Mouse (Mus musculus): ENCODE measurements around the gene Plch2. TPM values are rescaled to one million over a fixed set of nuclear protein-coding genes. Genes with fewer than 3 reads are reported as not detected.

Plch2 gene
- 12.8 and 13.3 TPM in 2 replicates for polyA plus RNA-seq (2014; fragmentation: Nextera tagmentation; extraction: Ambion mirVana)

DNA sequence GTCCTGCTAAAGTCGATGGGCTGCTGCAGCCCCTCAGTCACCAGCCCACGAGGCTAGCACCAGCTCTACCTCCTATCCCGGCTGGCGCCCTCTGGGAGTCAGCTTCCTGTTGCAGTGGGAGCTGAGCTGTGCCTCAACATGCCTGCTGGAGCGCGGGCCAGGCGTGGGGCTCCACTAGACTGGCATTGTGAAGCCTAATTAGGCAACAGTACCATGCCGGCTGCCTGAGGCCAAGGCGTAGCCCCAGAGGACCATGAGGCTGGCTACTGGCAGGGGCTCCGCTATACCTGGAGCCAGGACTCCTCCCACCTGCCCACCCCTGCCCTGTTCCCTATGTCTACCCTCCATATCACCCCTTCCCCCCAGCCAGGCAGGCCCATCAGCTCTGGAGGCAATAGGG is at the start of gene Plch2:
TSS of gene Plch2 (minus strand) at position 61 of the 400 bp plus-strand sequence.
- no peaks in the 10 kb centered on the region for H3K9me3 ChIP-seq (ENCODE audit: control insufficient read depth, low read length)
- no peak within 1 kb of the TSS for H3K4me3 ChIP-seq (ENCODE audit: low read depth, low read length)
- 0 out of 2 replicates have a peak, but pooled peaks cover 5% of the 10 kb centered on the region for H3K4me1 ChIP-seq (replicated peaks; ENCODE audit: control insufficient read depth, insufficient read depth, low read length)
- 70% methylated on average over 10 of the region's 10 CpGs for WGBS
- no peak within 1 kb of the TSS for H3K4me2 ChIP-seq (ENCODE audit: low read length)
- DNase-seq (ENCODE audit: low spot score) (no peak), ATAC-seq (replicated peaks; ENCODE audit: low FRiP score, low TSS enrichment, low read depth) (no peak)
- no peaks in the 10 kb centered on the region for H3K27me3 ChIP-seq (replicated peaks; ENCODE audit: control insufficient read depth, insufficient read depth, low read length)
- H3K9ac ChIP-seq (ENCODE audit: low read length) = no peak within 1 kb of the TSS
- H3K36me3 ChIP-seq (ENCODE audit: control insufficient read depth, insufficient read depth, low read length) = no peaks in the 10 kb centered on the region
- no peak within 1 kb of the TSS for H3K27ac ChIP-seq (ENCODE audit: low read depth)

GRCm38 (mm10) chr4:155098572-155098971 is 42.0 kb upstream of the Plch2 start:
- no peak for DNase-seq (ENCODE audit: low spot score)
- Histone ChIP-seq H3K9me3 (ENCODE audit: control insufficient read depth, low read length) (no peaks in the 10 kb centered on the region), H3K4me2 (ENCODE audit: low read length) (no peak overlapping the region), H3K4me1 (replicated peaks; ENCODE audit: control insufficient read depth, insufficient read depth, low read length) (0 out of 2 replicates have a peak, but pooled peaks cover 4% of the 10 kb centered on the region), H3K36me3 (ENCODE audit: control insufficient read depth, insufficient read depth, low read length) (no peaks in the 10 kb centered on the region), H3K4me3 (ENCODE audit: low read depth, low read length) (no peak overlapping the region), H3K9ac (ENCODE audit: low read length) (no peak overlapping the region), H3K27me3 (replicated peaks; ENCODE audit: control insufficient read depth, insufficient read depth, low read length) (no peaks in the 10 kb centered on the region), H3K27ac (ENCODE audit: low read depth) (no peak overlapping the region)
- 70% methylated on average over 4 of the region's 4 CpGs for WGBS
- ATAC-seq (replicated peaks; ENCODE audit: low FRiP score, low TSS enrichment, low read depth) = no peak

GRCm38 (mm10) chr4:155097452-155097851 is 40.9 kb upstream of the Plch2 start:
- Histone ChIP-seq H3K9ac (ENCODE audit: low read length) (no peak overlapping the region), H3K36me3 (ENCODE audit: control insufficient read depth, insufficient read depth, low read length) (0 out of 2 replicates have a peak, but pooled peaks cover under 1% of the 10 kb centered on the region), H3K4me1 (replicated peaks; ENCODE audit: control insufficient read depth, insufficient read depth, low read length) (0 out of 2 replicates have a peak, but pooled peaks cover 4% of the 10 kb centered on the region), H3K4me3 (ENCODE audit: low read depth, low read length) (no peak overlapping the region), H3K9me3 (ENCODE audit: control insufficient read depth, low read length) (no peaks in the 10 kb centered on the region), H3K27me3 (replicated peaks; ENCODE audit: control insufficient read depth, insufficient read depth, low read length) (no peaks in the 10 kb centered on the region), H3K4me2 (ENCODE audit: low read length) (no peak overlapping the region), H3K27ac (ENCODE audit: low read depth) (no peak overlapping the region)
- 83% methylated on average over 6 of the region's 6 CpGs for WGBS
- DNase-seq (ENCODE audit: low spot score) (no peak), ATAC-seq (replicated peaks; ENCODE audit: low FRiP score, low TSS enrichment, low read depth) (no peak)

DNA sequence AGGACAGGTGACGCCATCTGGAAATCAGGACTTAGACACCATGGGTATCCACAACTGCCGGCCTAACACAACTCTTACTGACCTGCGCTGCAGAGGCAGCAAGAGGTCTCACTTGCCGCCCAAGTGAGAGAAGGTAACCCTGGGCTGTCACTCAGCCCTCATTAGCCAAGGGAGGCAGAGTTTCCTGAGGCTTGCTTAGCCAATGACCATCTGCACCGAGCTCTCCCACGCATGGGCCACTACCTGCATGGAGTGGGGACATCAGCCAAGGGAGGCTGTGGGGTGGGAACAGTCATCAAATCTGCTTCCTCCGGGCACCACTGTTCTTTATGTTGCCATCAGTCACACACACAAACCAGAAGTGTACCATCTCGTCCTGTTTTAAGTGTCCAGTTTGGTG is 39.4 kb upstream of the Plch2 start:
- 86% methylated on average over 8 of the region's 8 CpGs for WGBS
- Histone ChIP-seq H3K4me2 (ENCODE audit: low read length) (no peak overlapping the region), H3K4me1 (replicated peaks; ENCODE audit: control insufficient read depth, insufficient read depth, low read length) (0 out of 2 replicates have a peak, but pooled peaks cover 4% of the 10 kb centered on the region), H3K27me3 (replicated peaks; ENCODE audit: control insufficient read depth, insufficient read depth, low read length) (no peaks in the 10 kb centered on the region), H3K4me3 (ENCODE audit: low read depth, low read length) (no peak overlapping the region), H3K9ac (ENCODE audit: low read length) (no peak overlapping the region), H3K36me3 (ENCODE audit: control insufficient read depth, insufficient read depth, low read length) (peaks cover 4% of the 10 kb centered on the region; the same call in 1 of the 2 replicates), H3K27ac (ENCODE audit: low read depth) (no peak overlapping the region), H3K9me3 (ENCODE audit: control insufficient read depth, low read length) (no peaks in the 10 kb centered on the region)
- ATAC-seq (replicated peaks; ENCODE audit: low FRiP score, low TSS enrichment, low read depth) (no peak), DNase-seq (ENCODE audit: low spot score) (no peak)

- DNase-seq (ENCODE audit: low spot score) (peak; percentile 90), ATAC-seq (replicated peaks; ENCODE audit: low FRiP score, low TSS enrichment, low read depth) (peak; percentile 80)
- no peak overlapping the region for H3K4me3 ChIP-seq (ENCODE audit: low read depth, low read length)
- peaks cover 4% of the 10 kb centered on the region; the same call in 1 of the 2 replicates for H3K36me3 ChIP-seq (ENCODE audit: control insufficient read depth, insufficient read depth, low read length)
- 0 out of 2 replicates have a peak overlapping the region, but pooled peaks have one; percentile 17 for H3K27ac ChIP-seq (ENCODE audit: low read depth)
- H3K9ac ChIP-seq (ENCODE audit: low read length) = no peak overlapping the region
- H3K27me3 ChIP-seq (replicated peaks; ENCODE audit: control insufficient read depth, insufficient read depth, low read length) = no peaks in the 10 kb centered on the region
- no peak overlapping the region for H3K4me2 ChIP-seq (ENCODE audit: low read length)
- H3K9me3 ChIP-seq (ENCODE audit: control insufficient read depth, low read length) = no peaks in the 10 kb centered on the region
- WGBS = 50% methylated on average over 8 of the region's 8 CpGs
- 0 out of 2 replicates have a peak, but pooled peaks cover 4% of the 10 kb centered on the region for H3K4me1 ChIP-seq (replicated peaks; ENCODE audit: control insufficient read depth, insufficient read depth, low read length)
Measured at GRCm38 (mm10) chr4:155095238-155095900, 38.8 kb upstream of the Plch2 start.

- DNase-seq (ENCODE audit: low spot score) = peak; percentile 81
- no peaks in the 10 kb centered on the region for H3K9me3 ChIP-seq (ENCODE audit: control insufficient read depth, low read length)
- 66% methylated on average over 3 of the region's 3 CpGs for WGBS
- no peak overlapping the region for H3K4me2 ChIP-seq (ENCODE audit: low read length)
- peaks cover 8% of the 10 kb centered on the region; the same call in 1 of the 2 replicates for H3K36me3 ChIP-seq (ENCODE audit: control insufficient read depth, insufficient read depth, low read length)
- no peak overlapping the region for H3K4me3 ChIP-seq (ENCODE audit: low read depth, low read length)
- H3K9ac ChIP-seq (ENCODE audit: low read length) = no peak overlapping the region
- no peaks in the 10 kb centered on the region for H3K27me3 ChIP-seq (replicated peaks; ENCODE audit: control insufficient read depth, insufficient read depth, low read length)
- no peak overlapping the region for H3K27ac ChIP-seq (ENCODE audit: low read depth)
- ATAC-seq (replicated peaks; ENCODE audit: low FRiP score, low TSS enrichment, low read depth) = no peak; the same call in 1 of the 2 replicates
- H3K4me1 ChIP-seq (replicated peaks; ENCODE audit: control insufficient read depth, insufficient read depth, low read length) = 0 out of 2 replicates have a peak, but pooled peaks cover 4% of the 10 kb centered on the region
Measured at GRCm38 (mm10) chr4:155094565-155094964, 38.0 kb upstream of the Plch2 start.

DNA sequence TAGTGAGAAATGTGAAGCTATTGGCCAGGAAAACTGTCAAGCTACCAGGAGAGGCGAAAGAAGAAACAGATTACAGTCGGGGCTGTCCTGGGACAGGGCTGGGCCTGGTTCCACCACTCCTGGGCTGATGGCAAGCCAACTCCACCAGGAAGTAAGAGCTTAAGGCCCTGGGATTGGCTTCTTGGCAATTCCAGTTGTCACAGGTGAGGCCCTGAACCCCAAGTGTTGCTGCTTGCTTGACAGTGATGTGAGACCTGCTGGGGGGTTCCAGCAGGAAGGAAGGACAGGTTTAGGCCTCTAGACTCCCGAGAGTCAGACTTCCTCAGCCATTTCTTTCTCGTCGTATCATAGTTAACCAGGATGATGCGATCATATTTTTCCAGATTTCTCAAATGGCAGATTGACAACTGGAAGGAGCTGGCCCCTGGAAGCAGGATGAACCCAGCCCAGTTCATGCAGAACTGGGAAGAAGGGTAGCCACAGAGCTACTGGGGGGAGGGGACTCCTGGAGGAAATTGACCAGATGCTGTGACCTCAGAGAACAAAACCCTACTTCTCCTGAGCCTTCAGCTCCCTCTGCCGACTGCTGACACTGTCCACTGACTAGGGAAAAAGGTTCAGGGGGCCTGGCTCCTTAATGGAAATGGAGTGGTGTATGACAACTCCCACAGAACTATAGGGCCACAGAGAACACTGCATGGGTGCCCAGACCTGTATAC is 37.0 kb upstream of the Plch2 start:
- no peak overlapping the region for H3K9ac ChIP-seq (ENCODE audit: low read length)
- ATAC-seq (replicated peaks; ENCODE audit: low FRiP score, low TSS enrichment, low read depth) (no peak), DNase-seq (ENCODE audit: low spot score) (no peak)
- peaks cover 9% of the 10 kb centered on the region; the same call in 1 of the 2 replicates for H3K36me3 ChIP-seq (ENCODE audit: control insufficient read depth, insufficient read depth, low read length)
- H3K27ac ChIP-seq (ENCODE audit: low read depth) = no peak overlapping the region
- H3K4me1 ChIP-seq (replicated peaks; ENCODE audit: control insufficient read depth, insufficient read depth, low read length) = 0 out of 2 replicates have a peak, but pooled peaks cover 4% of the 10 kb centered on the region
- H3K4me2 ChIP-seq (ENCODE audit: low read length) = no peak overlapping the region
- 72% methylated on average over 7 of the region's 7 CpGs for WGBS
- no peaks in the 10 kb centered on the region for H3K9me3 ChIP-seq (ENCODE audit: control insufficient read depth, low read length)
- no peaks in the 10 kb centered on the region for H3K27me3 ChIP-seq (replicated peaks; ENCODE audit: control insufficient read depth, insufficient read depth, low read length)
- no peak overlapping the region for H3K4me3 ChIP-seq (ENCODE audit: low read depth, low read length)

GRCm38 (mm10) chr4:155092718-155093430 is 36.3 kb upstream of the Plch2 start:
- H3K27me3 ChIP-seq (replicated peaks; ENCODE audit: control insufficient read depth, insufficient read depth, low read length) = no peaks in the 10 kb centered on the region
- no peak for ATAC-seq (replicated peaks; ENCODE audit: low FRiP score, low TSS enrichment, low read depth)
- 92% methylated on average over 19 of the region's 19 CpGs for WGBS
- H3K9me3 ChIP-seq (ENCODE audit: control insufficient read depth, low read length) = no peaks in the 10 kb centered on the region
- H3K4me3 ChIP-seq (ENCODE audit: low read depth, low read length) = no peak overlapping the region
- peaks cover 9% of the 10 kb centered on the region; the same call in 1 of the 2 replicates for H3K36me3 ChIP-seq (ENCODE audit: control insufficient read depth, insufficient read depth, low read length)
- H3K4me2 ChIP-seq (ENCODE audit: low read length) = no peak overlapping the region
- DNase-seq (ENCODE audit: low spot score) = no peak
- no peak overlapping the region for H3K27ac ChIP-seq (ENCODE audit: low read depth)
- H3K4me1 ChIP-seq (replicated peaks; ENCODE audit: control insufficient read depth, insufficient read depth, low read length) = 0 out of 2 replicates have a peak, but pooled peaks cover 4% of the 10 kb centered on the region
- H3K9ac ChIP-seq (ENCODE audit: low read length) = no peak overlapping the region

All from intestine, embryonic 14.5 days (tissue).